Mouse (Mus musculus): ENCODE measurements at regions not wholly inside any gene's neighbourhood (a gene's known extent, or its start where the extent isn't known, plus 50 kb on each side); places are given as distances from the start of the nearest gene placed in this dataset.

- H3K27me3 ChIP-seq, result no peaks in the 10 kb centered on the region
- no peak overlapping the region for H3K4me3 ChIP-seq (replicated peaks)
- peaks cover 5% of the 10 kb centered on the region for H3K4me1 ChIP-seq
- no peaks in the 10 kb centered on the region for H3K9me3 ChIP-seq (replicated peaks)
- H3K4me2 ChIP-seq, result no peak overlapping the region
- 0 out of 2 replicates have a peak, but pooled peaks have one; percentile 54 for ATAC-seq (replicated peaks; ENCODE audit: low FRiP score)
- H3K36me3 ChIP-seq, result no peaks in the 10 kb centered on the region
- 0 out of 2 replicates have a peak overlapping the region, but pooled peaks have one; percentile 2 for H3K27ac ChIP-seq
- no peak overlapping the region for H3K9ac ChIP-seq
- WGBS, result 39% methylated on average over 4 of the region's 4 CpGs
Observed at GRCm38 (mm10) chr4:142577519-142577918, 338.3 kb upstream of the Kazn start.

- Histone ChIP-seq H3K9ac (no peak overlapping the region), H3K36me3 (no peaks in the 10 kb centered on the region), H3K27ac (no peak overlapping the region), H3K4me1 (peaks cover 5% of the 10 kb centered on the region), H3K4me3 (replicated peaks) (no peak overlapping the region), H3K9me3 (replicated peaks) (no peaks in the 10 kb centered on the region), H3K4me2 (no peak overlapping the region), H3K27me3 (no peaks in the 10 kb centered on the region)
- WGBS, result 81% methylated on average over 1 of the region's 1 CpGs
- ATAC-seq (replicated peaks; ENCODE audit: low FRiP score), result no peak
Observed at GRCm38 (mm10) chr4:142574528-142574927, 335.3 kb upstream of the Kazn start.

DNA sequence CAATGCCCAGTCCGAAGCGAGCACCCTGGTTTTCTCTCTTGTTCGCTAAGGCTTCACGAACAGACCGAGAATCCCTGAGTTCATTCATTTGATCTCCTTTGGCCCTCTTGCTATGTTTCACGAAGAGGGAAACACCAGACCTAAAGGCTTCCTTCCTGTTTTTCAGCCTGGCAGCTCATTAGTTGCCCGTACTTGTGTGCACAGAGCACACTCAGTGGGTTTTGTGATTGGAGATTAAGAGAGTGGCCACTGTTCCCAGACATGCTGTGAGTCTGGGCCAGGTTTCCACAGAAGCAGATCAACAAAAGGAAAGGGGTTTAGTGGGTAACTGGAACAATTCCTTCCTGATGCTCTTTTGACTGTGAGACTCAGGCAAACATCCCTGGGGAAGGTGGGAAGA lies 331.5 kb upstream of the Kazn start:
- WGBS, result 78% methylated on average over 7 of the region's 7 CpGs
- no peak for ATAC-seq (replicated peaks; ENCODE audit: low FRiP score)
- Histone ChIP-seq H3K4me3 (replicated peaks) (no peak overlapping the region), H3K27me3 (no peaks in the 10 kb centered on the region), H3K4me1 (no peaks in the 10 kb centered on the region), H3K9ac (no peak overlapping the region), H3K9me3 (replicated peaks) (no peaks in the 10 kb centered on the region), H3K4me2 (no peak overlapping the region), H3K36me3 (no peaks in the 10 kb centered on the region), H3K27ac (no peak overlapping the region)

GRCm38 (mm10) chr4:142568556-142568955 lies 329.4 kb upstream of the Kazn start:
- Histone ChIP-seq H3K27ac (no peak overlapping the region), H3K4me2 (no peak overlapping the region), H3K27me3 (no peaks in the 10 kb centered on the region), H3K4me1 (no peaks in the 10 kb centered on the region), H3K4me3 (replicated peaks) (no peak overlapping the region), H3K9me3 (replicated peaks) (no peaks in the 10 kb centered on the region), H3K9ac (no peak overlapping the region), H3K36me3 (no peaks in the 10 kb centered on the region)
- ATAC-seq (replicated peaks; ENCODE audit: low FRiP score), result no peak
- WGBS, result 79% methylated on average over 6 of the region's 6 CpGs

GRCm38 (mm10) chr4:142554716-142555115 lies 315.5 kb upstream of the Kazn start:
- 0 out of 2 replicates have a peak, but pooled peaks cover 4% of the 10 kb centered on the region for H3K9me3 ChIP-seq (replicated peaks)
- H3K4me3 ChIP-seq (replicated peaks), result no peak overlapping the region
- ATAC-seq (replicated peaks; ENCODE audit: low FRiP score), result no peak
- H3K4me2 ChIP-seq, result no peak overlapping the region
- peaks cover 3% of the 10 kb centered on the region for H3K4me1 ChIP-seq
- H3K9ac ChIP-seq, result no peak overlapping the region
- WGBS, result 44% methylated on average over 3 of the region's 3 CpGs
- H3K36me3 ChIP-seq, result no peaks in the 10 kb centered on the region
- H3K27me3 ChIP-seq, result no peaks in the 10 kb centered on the region
- H3K27ac ChIP-seq, result no peak overlapping the region

GRCm38 (mm10) chr4:142545871-142546270 lies 306.7 kb upstream of the Kazn start:
- H3K27ac ChIP-seq, result no peak overlapping the region
- H3K4me3 ChIP-seq (replicated peaks), result no peak overlapping the region
- no peak for ATAC-seq (replicated peaks; ENCODE audit: low FRiP score)
- no peaks in the 10 kb centered on the region for H3K9me3 ChIP-seq (replicated peaks)
- 82% methylated on average over 1 of the region's 1 CpGs for whole genome bisulfite sequencing
- H3K4me2 ChIP-seq, result no peak overlapping the region
- no peaks in the 10 kb centered on the region for H3K36me3 ChIP-seq
- no peaks in the 10 kb centered on the region; the same call in 1 of the 2 replicates for H3K27me3 ChIP-seq
- no peak overlapping the region for H3K9ac ChIP-seq
- peaks cover 19% of the 10 kb centered on the region for H3K4me1 ChIP-seq

GRCm38 (mm10) chr4:142545187-142545586 lies 306.0 kb upstream of the Kazn start:
- peak; percentile 71 for ATAC-seq (replicated peaks; ENCODE audit: low FRiP score)
- H3K27ac ChIP-seq, result peak overlapping the region; percentile 52
- 33% methylated on average over 1 of the region's 1 CpGs for WGBS

DNA sequence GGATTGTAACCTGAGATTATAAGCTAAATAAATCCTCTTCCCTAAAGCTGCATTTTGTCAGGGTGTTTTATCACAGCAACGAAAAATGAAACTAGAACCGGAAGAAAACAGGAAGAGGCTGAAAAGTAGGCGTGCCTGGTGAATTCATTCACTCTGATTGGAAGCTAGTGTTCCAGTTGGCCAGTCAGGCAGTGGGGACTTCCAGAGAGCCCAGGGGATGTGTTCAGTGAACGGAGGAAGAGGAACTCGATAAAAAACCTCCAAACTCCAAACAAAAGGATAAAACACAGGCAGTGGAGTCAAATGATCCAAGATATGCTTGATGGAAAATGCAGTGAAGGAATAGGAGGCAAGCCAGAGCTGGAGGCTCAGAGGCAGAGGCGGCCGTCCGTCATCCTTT lies 305.5 kb upstream of the Kazn start:
- Histone ChIP-seq H3K27ac (peak overlapping the region; percentile 52), H3K9ac (no peak overlapping the region), H3K9me3 (replicated peaks) (no peaks in the 10 kb centered on the region), H3K4me3 (replicated peaks) (peak overlapping the region; percentile 18), H3K27me3 (no peaks in the 10 kb centered on the region; the same call in 1 of the 2 replicates), H3K36me3 (no peaks in the 10 kb centered on the region), H3K4me1 (peaks cover 17% of the 10 kb centered on the region), H3K4me2 (peak overlapping the region; percentile 42)
- WGBS, result 51% methylated on average over 8 of the region's 8 CpGs
- peak; percentile 67 for ATAC-seq (replicated peaks; ENCODE audit: low FRiP score)

More at GRCm38 (mm10) chr4:142545187-142545586, 306.0 kb upstream of the Kazn start:
- no peak overlapping the region for H3K9ac ChIP-seq
- H3K4me1 ChIP-seq, result peaks cover 19% of the 10 kb centered on the region
- H3K27me3 ChIP-seq, result no peaks in the 10 kb centered on the region; the same call in 1 of the 2 replicates
- peak overlapping the region; percentile 18 for H3K4me3 ChIP-seq (replicated peaks)
- H3K36me3 ChIP-seq, result no peaks in the 10 kb centered on the region
- H3K4me2 ChIP-seq, result peak overlapping the region; percentile 42
- H3K9me3 ChIP-seq (replicated peaks), result no peaks in the 10 kb centered on the region

- ATAC-seq (replicated peaks; ENCODE audit: low FRiP score), result no peak
- 34% methylated on average over 12 of the region's 12 CpGs for WGBS
Observed at GRCm38 (mm10) chr4:142539200-142539750, 300.1 kb upstream of the Kazn start.

DNA sequence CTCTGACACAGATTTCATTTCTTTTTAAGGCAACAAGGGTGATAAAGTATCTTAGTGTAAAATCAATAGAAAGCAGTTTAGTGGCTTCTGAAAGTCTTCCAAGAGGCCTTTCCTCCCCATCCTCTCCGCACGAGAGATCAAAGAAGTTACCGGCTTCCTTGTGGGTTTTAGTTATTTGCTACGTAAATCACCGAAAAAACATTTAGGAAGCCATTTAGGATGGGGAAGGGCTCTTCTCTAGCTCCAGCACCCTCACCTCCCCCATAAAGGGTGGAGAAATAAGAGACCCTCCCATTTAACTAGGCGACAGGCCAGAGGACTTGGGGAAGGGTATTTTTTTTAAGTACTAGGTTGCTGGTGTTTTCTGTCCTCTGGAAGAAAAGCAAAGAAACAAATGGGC lies 287.9 kb upstream of the Kazn start:
- Histone ChIP-seq H3K27me3 (no peaks in the 10 kb centered on the region), H3K36me3 (no peaks in the 10 kb centered on the region), H3K4me1 (peaks cover 17% of the 10 kb centered on the region), H3K27ac (peak overlapping the region; percentile 54), H3K4me3 (replicated peaks) (no peak overlapping the region), H3K4me2 (peak overlapping the region; percentile 28), H3K9me3 (replicated peaks) (no peaks in the 10 kb centered on the region), H3K9ac (no peak overlapping the region)
- WGBS, result 9% methylated on average over 6 of the region's 6 CpGs
- peak; percentile 69 for ATAC-seq (replicated peaks; ENCODE audit: low FRiP score)

More at GRCm38 (mm10) chr4:142539200-142539750, 300.1 kb upstream of the Kazn start:
- Histone ChIP-seq H3K4me2 (no peak overlapping the region), H3K36me3 (no peaks in the 10 kb centered on the region), H3K4me3 (replicated peaks) (no peak overlapping the region), H3K9me3 (replicated peaks) (no peaks in the 10 kb centered on the region), H3K9ac (no peak overlapping the region), H3K27ac (no peak overlapping the region), H3K27me3 (no peaks in the 10 kb centered on the region), H3K4me1 (no peaks in the 10 kb centered on the region)

DNA sequence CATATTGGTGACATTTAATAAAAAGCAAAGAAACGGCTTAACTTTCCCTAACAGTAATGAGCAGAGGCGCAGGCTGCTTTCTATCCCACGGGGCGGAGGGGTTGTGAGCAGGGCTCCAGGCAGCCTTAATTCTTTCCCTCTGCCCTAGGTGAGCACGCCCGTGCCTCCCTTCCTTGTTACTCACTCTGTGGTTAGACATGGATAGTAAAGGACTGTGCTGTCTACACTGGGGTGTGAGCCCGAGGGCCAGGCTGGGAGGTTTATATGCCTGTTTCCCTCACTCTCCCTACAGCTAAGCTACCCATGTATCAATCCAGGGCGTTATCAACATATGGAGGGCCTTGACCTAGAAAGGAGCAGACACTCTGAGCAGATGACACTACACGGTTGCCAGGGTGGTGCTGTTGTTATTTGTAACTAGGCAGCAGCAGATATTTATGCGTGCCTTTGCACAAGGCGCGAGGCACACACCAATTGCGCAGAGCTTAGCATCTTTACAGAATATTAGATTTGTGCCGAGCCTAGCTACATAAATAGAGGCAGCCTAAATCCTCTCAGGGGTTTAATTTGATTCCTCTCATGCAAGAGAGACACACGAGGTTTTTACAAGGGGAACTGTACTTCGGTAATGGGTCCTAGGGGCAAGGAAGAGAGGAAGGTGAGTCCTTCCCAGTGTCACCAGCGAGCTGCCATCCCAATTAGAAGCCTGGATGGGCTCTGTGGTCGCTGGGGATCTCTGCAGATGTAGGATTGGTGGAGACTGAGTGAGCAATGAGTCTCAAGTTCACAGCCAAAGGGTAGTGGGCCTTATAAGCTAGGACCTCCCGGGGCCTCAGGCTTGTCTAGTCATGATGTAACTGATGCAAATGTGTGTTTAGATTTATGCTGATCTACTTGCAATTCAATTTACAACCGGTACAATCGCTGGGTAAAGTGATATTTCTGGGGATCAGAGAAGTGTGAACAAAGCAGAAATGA lies 278.6 kb upstream of the Kazn start:
- ATAC-seq (replicated peaks; ENCODE audit: low FRiP score), result no peak
- Histone ChIP-seq H3K4me1 (no peaks in the 10 kb centered on the region), H3K4me3 (replicated peaks) (no peak overlapping the region), H3K27ac (no peak overlapping the region), H3K36me3 (no peaks in the 10 kb centered on the region), H3K9ac (no peak overlapping the region), H3K27me3 (no peaks in the 10 kb centered on the region), H3K4me2 (no peak overlapping the region), H3K9me3 (replicated peaks) (no peaks in the 10 kb centered on the region)
- 71% methylated on average over 21 of the region's 21 CpGs for WGBS

DNA sequence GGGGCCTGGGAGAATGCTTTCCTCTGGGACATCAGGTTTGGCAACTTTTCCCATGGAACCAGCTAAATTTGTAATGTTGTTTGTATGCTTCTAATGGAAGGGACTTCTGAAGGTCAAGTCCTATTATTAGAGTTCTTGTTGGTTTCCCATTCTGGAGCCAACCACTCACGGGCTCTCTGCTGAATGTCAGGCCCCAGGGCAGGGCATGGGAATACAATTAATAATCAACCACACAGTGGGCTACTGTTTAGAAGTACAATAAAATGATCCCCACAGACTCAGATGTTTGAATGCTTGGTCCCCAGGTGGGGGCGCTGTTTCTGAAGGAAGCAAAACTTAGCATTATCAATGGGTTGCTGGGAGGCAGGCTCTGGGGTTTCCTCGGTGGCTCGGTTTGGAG lies 275.6 kb upstream of the Kazn start:
- ATAC-seq (replicated peaks; ENCODE audit: low FRiP score), result no peak
- Histone ChIP-seq H3K4me1 (no peaks in the 10 kb centered on the region), H3K9ac (no peak overlapping the region), H3K9me3 (replicated peaks) (0 out of 2 replicates have a peak, but pooled peaks cover 5% of the 10 kb centered on the region), H3K4me2 (no peak overlapping the region), H3K27ac (no peak overlapping the region), H3K36me3 (no peaks in the 10 kb centered on the region), H3K4me3 (replicated peaks) (no peak overlapping the region), H3K27me3 (no peaks in the 10 kb centered on the region)
- WGBS, result 80% methylated on average over 4 of the region's 4 CpGs

All from kidney, embryonic 15.5 days (tissue).